Mouse (Mus musculus) testis, adult 2 months (tissue): ENCODE results near the gene Camta1.

Experiments used
- CTCF ChIP-seq: fragments of 200-500 bp; IDR thresholded peaks from 2 replicates; pipeline ENCODE4 v1.5.1; 2012; ENCODE audit warnings: low read depth, mild to moderate bottlenecking, inconsistent platforms, low read length, moderate library complexity; ENCODE audit not compliant: control insufficient read depth, insufficient read depth, insufficient replicate concordance
- POLR2A ChIP-seq: fragments of 200-500 bp; IDR thresholded peaks from 2 replicates; pipeline ENCODE4 v1.6.1; 2012; ENCODE audit warnings: low read depth, mild to moderate bottlenecking, inconsistent platforms, low read length, moderate library complexity; ENCODE audit not compliant: control insufficient read depth

DNA sequence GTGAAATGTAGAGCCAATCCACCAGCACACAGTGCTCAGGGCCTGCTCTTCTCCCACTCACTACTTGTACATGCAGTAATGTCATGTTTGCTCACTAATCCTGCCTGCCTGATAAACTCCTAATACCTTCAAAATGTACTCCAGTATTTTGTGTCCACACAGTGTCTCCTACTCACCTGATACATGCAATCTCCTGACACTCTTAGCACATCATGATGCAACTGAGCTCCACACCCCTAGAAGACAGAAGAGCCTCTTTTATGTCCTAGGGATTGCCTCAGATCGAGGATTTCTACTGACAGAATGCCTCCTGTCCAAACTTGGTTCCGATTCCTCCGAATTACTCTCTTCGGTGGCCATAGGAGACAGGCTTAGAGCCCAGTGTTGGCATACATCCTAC is 48.0 kb downstream of the Camta1 start:
- no peak for TF ChIP-seq POLR2A
- TF ChIP-seq CTCF: no peak
